Mouse (Mus musculus): ENCODE results near the gene Hoxc10.

DNA sequence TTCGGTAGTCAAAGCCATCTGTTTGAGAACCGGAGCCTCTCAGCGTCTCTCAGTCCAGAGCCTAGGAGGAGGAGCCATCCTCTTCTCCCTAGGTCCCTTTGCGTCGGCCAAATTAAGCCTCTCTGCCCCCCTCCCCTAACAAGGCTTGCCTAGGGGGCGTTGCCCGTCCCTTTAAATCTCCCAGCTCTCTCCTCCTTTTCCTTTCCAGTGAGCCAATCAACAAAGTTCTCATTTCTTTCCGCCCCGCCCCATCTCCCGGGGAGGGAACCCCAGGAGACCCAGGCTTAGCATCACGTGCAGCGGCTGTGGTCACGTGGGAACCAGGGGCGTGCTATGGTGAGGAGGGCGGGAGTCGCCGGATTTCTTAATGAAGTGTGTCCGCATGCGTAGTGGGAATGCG lies 46.0 kb upstream of the Hoxc10 start:
- TF ChIP-seq CTCF (conservative IDR thresholded peaks at IDR 0.05; ENCODE audit: low read length), result no peak
- no peak for TF ChIP-seq NANOG (IDR thresholded peaks at IDR 0.05; ENCODE audit: borderline replicate concordance, low read length)
- TF ChIP-seq POU5F1 (IDR thresholded peaks at IDR 0.05; ENCODE audit: borderline replicate concordance, low read length), result no peak
